Mouse (Mus musculus) gastrocnemius, adult 18-20 months (tissue): ENCODE measurements at regions not wholly inside any gene's neighbourhood (a gene's known extent, or its start where the extent isn't known, plus 50 kb on each side); places are given as distances from the start of the nearest gene placed in this dataset.

Experiments
- DNase-seq: peaks from one replicate; pipeline ENCODE4 v3.0.0; 2021; ENCODE audit warnings: low spot score

GRCm38 (mm10) chr9:47265946-47266490 is 264.0 kb upstream of the Cadm1 start:
- DNase-seq = no peak

GRCm38 (mm10) chr9:47276303-47277005 is 253.5 kb upstream of the Cadm1 start:
- DNase-seq = no peak

GRCm38 (mm10) chr9:47279410-47279809 is 250.6 kb upstream of the Cadm1 start:
- no peak for DNase-seq

- DNase-seq = no peak
Measured at GRCm38 (mm10) chr9:47280146-47280545, 249.8 kb upstream of the Cadm1 start.

- no peak for DNase-seq
Measured at GRCm38 (mm10) chr9:47280598-47280997, 249.4 kb upstream of the Cadm1 start.

- no peak for DNase-seq
Measured at GRCm38 (mm10) chr9:47283746-47284455, 246.1 kb upstream of the Cadm1 start.

- no peak for DNase-seq
Measured at GRCm38 (mm10) chr9:47286930-47287722, 242.8 kb upstream of the Cadm1 start.

GRCm38 (mm10) chr9:47288587-47289199 is 241.3 kb upstream of the Cadm1 start:
- no peak for DNase-seq

GRCm38 (mm10) chr9:47300633-47301032 is 229.3 kb upstream of the Cadm1 start:
- DNase-seq = no peak

GRCm38 (mm10) chr9:47307125-47307751 is 222.7 kb upstream of the Cadm1 start:
- DNase-seq = no peak

GRCm38 (mm10) chr9:47307752-47308500 is 222.0 kb upstream of the Cadm1 start:
- no peak for DNase-seq

- DNase-seq = no peak
Measured at GRCm38 (mm10) chr9:47313433-47313832, 216.5 kb upstream of the Cadm1 start.

GRCm38 (mm10) chr9:47314236-47314635 is 215.7 kb upstream of the Cadm1 start:
- DNase-seq = no peak

GRCm38 (mm10) chr9:47320345-47320744 is 209.6 kb upstream of the Cadm1 start:
- DNase-seq = no peak

- DNase-seq = no peak
Measured at GRCm38 (mm10) chr9:47321106-47321789, 208.7 kb upstream of the Cadm1 start.

GRCm38 (mm10) chr9:47322293-47322692 is 207.7 kb upstream of the Cadm1 start:
- DNase-seq = no peak

- DNase-seq = no peak
Measured at GRCm38 (mm10) chr9:47323051-47323450, 206.9 kb upstream of the Cadm1 start.

GRCm38 (mm10) chr9:47327575-47327974 is 202.4 kb upstream of the Cadm1 start:
- no peak for DNase-seq

GRCm38 (mm10) chr9:47332929-47333328 is 197.0 kb upstream of the Cadm1 start:
- no peak for DNase-seq

GRCm38 (mm10) chr9:47338221-47338620 is 191.8 kb upstream of the Cadm1 start:
- no peak for DNase-seq
